Mouse (Mus musculus): ENCODE measurements around the gene Isg20l2.

GRCm38 (mm10) chr3:87886004-87886365 is 44.1 kb upstream of the Isg20l2 start:
- TF ChIP-seq CTCF (IDR thresholded peaks at IDR 0.05; ENCODE audit: low read depth, low read length) (no peak), POLR2A (IDR thresholded peaks at IDR 0.05; ENCODE audit: extremely low read depth, insufficient read depth, low read length) (no peak)
